Mouse (Mus musculus): ENCODE results near the gene Gm10778.

The Gm10778 gene

DNA sequence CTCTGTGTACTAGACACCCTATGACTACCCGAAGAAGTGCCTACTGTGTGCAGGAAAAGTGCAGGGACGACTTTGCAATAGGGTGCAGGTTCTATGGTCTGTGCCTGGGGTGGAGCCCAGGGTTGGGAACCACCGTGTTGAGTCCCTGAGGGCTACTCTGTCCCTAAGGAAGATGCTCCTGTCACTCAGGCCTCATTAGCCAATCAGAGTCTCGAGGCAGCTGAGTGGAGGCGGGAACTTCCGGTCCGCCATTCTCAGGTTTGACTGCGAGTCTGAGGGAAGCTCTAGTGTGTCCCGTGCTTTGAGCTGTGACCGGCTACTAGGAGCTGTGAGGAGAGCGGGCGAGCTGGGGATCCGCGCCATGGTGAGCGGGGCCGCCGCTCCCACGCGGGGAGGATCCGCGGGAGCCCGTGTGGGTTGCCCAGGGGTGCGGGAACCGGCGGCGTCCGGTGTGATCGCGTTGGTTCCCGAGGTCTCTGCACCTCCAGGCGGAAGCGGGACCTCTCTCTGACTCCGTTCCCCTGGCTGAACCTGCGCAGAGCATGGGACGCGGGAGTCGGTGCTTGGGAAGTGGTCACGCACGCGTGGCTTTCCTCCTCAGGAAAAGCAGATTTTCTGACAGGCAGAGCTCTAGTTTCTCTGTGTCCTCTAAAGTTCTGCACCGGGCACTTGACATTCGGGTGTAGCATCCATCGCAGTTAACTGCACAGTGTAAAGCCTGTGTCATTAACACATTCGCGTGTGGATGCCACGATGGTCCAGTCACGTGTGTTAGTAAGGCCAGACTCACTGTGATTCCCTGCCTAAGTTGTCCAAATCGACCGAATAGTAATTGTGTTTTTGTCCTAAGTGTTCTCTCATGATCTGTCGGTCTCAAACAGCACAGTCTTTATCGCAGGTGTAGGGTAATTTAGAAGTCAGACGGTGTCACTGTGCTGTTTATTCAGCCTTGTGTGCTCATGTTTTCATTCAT lies at the start of gene Gm10778:
Gm10778 (plus strand) TSS at position 257 of the 973 bp plus-strand sequence.
- in situ Hi-C loops (cut with MboI, MseI), result loop anchor here (10.0 to 25.0 kb wide), 3 partner anchors 56 to 1138 kb away; partner anchors contain the start of gene Zfp433 (in 1 of the 2)

DNA sequence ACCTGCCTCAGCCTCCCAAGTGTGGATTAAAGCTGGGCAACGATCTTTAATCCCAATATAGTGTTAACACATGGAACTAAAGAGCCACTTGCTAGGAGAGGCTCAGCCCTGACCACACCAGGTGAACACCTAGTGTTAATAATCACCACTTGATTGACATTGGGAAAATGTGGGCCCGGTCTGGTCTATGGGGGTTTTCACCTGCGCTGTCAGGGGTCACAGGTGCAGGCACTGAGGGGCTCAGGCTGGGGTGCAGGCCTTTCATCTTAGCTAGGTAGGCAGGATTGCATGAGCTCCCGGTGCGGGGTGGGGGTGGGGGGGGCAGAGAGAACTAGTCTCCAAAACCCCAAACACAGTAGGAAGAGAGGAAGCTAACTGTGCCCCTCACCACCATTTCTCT lies 49.2 kb upstream of the Gm10778 start:
- in situ Hi-C loops (cut with MboI, MseI), result loop anchor here in 1 of 2 experiments (5.0 kb wide), 1 partner anchor 1202 kb away; the partner anchor contains the start of gene Mbd3

DNA sequence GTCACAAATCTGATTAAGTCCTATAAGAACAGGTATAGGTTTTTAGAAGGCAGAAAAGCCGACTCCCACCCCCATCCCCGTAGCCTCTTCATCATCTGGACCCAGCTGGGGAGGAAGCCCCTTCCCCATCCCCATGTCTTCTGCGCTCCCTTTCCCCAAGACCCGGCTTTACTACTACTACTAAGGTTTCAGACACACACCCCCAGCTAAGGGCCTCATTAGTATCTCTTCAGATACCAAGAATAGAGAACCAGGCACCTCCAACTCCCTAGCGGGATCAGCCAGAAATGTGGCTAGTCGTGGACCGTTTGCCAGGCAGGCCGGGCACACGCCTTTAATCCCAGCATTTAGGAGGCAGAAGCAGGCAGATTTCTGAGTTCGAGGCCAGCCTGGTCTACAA lies 48.8 kb upstream of the Gm10778 start:
- in situ Hi-C loops (cut with MboI, MseI), result loop anchor here in 1 of 2 experiments (5.0 kb wide), 1 partner anchor 1203 kb away; the partner anchor contains the start of gene Mbd3

DNA sequence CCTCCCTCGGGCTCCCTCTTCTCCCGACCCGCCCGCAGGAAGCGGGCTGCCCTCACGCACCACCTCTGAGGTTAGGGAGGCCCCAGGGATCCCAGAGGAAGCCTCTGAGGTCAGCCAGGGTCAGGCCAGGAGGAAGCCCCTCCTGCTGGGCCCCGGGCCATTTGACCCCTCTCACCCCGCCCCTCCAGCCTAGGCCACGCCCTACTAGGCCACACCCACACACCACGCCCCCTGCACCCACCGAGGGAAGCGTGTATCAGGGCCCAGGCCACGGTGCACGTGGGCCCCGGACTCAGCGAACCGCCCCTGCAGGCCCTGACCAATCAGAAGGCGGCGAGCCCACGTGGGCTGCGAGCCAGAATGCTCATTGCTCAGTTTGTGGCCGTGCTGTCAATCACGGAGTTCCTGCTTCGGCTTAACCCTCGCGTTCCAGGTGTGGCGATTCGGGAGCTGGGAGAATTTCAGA lies 48.1 kb upstream of the Gm10778 start, which contains the start of gene Tle6:
Tle6 (minus strand) TSS at position 336 of the 466 bp plus-strand sequence.
- in situ Hi-C loops (cut with MboI, MseI), result loop anchor here in 1 of 2 experiments (5.0 kb wide), 1 partner anchor 1203 kb away; the partner anchor contains the start of gene Mbd3

DNA sequence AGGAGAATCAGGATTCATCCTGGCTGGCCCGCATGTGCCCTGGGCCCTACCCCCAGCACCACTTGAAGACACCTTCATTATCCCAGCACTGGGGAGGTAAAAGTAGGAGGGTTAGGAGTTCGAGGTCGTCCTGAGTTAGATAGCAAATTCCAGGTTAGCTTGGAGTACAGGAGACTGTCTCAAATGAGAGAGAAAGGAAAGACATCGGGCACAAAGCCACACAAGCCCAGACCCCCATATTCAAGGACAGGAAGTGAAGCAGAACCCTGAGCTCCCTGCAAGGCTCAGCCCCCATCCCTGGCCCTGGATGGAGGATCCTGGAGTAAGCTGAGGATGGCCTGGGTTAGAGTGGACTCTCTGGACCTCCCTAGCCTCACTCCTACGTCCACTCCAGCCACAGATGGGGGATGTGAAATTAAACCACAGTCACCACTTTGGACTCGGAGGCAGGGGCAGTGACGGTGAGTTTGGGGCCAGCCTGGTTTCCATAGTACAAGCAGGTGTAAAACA lies 47.4 kb upstream of the Gm10778 start:
- in situ Hi-C loops (cut with MboI, MseI), result loop anchor here in 1 of 2 experiments (5.0 kb wide), 1 partner anchor 1204 kb away; the partner anchor contains the start of gene Mbd3

DNA sequence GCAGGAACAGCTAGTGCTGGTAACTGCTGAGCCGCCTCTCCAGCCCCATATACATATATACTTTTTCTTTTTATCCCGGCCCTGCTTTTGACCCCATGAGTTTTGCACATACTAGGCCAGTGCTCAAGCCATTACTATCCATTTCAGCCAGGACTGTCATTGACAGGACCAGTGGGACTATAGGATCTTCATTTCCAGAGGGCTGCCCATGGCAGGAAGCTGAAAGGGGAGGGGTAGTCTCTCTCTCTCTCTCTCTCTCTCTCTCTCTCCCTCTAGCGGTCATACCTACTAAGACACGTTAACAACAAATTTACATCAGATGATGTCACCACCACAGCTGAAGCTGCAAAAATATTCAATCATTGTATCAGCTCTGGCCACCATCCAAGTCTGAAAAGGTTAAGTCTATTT lies 46.1 kb upstream of the Gm10778 start:
- in situ Hi-C loops (cut with MboI, MseI), result loop anchor here in 1 of 2 experiments (5.0 kb wide), 1 partner anchor 1205 kb away; the partner anchor contains the start of gene Mbd3

DNA sequence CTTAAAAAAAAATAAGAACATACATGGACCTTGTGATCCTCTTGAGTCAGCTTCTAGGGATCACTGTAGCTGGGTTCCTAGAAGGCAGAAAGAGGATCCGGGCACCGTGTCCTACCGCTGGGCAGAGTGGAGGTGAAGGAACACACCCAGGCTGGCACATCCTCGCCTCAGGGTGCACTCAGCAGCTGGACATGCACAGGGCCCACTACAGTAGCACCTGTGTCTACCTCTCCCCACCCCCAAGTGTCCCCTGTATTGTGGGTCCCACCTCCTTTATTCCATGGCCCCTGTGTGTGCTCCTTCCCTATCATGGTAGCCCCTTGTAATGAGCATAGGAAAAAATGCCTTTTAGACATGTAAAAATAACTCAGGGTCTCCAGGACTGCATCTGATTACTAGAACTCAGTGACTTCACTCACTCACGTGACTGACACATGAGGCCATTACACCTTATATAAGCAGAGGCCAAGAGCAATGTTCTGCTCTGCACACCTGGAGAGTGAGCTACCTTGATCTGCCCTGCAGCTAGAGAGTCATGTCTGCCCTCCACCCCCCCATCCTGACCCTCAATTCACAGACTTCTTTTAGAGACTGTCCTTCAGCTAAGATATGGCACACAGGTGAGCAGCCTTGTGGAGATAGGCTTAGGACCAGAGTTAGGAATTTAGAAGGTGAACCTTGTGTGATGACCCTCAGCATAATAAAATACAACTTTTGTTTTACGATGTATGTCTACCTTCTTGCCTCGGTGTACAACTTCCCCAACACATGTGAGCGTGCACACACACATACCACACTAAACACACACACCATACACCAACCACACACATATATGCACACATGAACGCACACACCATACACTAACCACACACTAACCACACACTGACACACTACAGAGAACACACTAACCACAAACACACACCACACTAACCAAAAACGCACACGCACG lies 44.6 kb upstream of the Gm10778 start:
- in situ Hi-C loops (cut with MboI, MseI), result loop anchor here in 1 of 2 experiments (5.0 kb wide), 1 partner anchor 1207 kb away; the partner anchor contains the start of gene Mbd3

DNA sequence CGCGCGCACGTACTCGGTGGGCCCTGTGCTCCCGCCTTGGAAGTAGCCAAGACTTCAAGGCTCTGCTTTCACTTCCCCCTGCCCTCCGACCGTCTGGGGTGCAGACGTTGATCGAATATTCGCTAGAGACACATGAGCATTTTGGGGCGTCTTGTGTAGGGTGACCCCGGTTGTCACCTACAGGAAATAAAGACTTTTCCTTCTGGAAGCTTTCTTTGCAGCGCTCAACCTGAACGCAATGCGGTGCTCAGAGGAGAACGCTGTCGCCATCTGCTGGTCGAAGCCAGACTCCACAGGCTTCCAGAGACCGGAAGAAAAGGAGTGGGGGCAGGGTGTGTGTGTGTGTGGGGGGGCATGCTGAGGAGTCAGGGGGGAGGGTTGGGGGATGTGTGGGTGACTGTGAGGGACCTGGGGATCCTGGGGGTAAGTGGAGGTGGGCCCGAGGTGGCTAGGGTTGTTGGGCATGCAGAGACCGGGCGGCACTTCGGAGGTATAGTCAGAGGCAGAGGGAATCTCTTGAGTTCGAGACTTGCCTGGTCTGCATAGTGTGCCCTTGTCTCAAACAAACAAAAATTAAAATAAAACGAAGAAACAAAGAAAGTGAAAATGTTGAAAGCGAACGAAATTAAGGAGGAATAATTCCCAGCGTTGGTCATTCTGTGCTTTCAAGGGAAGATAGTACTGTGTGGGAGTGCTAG lies 43.7 kb upstream of the Gm10778 start:
- in situ Hi-C loops (cut with MboI, MseI), result loop anchor here in 1 of 2 experiments (5.0 kb wide), 2 partner anchors 33 to 1208 kb away; partner anchors contain the start of genes Mbd3 and Tle2

DNA sequence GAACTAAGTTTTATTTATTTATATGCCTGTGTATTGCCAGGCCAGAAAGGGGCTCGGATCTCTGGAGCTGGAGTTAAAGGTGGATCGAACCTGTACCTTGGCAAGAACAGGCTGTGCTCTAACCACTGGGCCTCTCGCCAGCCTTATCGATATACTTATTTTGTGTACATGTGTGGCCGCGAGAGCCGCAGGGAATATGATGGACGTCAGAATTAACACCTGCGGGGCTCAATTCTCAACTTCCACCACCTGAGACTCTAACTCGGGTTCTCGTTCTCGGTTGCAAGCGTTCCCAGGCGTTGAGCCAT lies 43.2 kb upstream of the Gm10778 start:
- in situ Hi-C loops (cut with MboI, MseI), result loop anchor here in 1 of 2 experiments (5.0 kb wide), 1 partner anchor 33 kb away; the partner anchor contains the start of gene Tle2

DNA sequence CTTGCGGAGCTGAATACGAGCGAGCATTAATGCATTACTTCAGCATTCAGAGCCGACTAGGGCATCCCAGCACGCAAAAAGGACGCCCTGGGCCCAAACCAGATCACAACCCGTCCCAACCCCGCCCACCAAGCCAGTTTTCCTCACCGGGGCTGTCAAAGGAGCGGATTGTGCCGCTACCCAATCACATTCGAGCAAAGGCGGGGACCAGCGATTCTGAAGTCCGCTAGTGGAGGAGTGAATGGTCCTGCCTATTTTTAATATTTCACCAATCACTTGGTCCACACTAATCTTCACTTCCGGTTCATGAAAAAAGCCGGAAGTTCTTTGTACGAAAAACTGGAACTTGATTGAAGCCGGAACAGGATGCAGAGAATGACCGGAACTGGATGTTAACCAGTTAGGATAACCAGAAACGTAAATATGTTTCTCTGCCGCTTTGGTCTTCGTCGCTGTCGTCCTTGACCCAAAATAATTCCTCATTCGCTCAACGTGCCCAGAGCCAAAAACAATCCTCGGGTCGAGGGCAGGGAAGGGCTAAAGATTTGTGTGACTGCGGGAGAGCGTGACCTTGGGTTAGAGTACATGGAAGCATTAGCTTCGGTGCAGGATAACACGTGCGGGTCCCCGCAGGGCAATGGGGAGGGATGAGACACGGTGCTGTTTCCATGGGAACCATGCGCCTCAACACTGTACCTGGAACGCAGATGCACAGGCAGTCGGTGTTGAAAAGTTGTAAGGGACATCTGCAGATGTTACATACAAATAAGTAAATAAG lies 42.7 kb upstream of the Gm10778 start, which contains the start of gene BC025920:
BC025920 (plus strand) TSS at position 297 of the 778 bp plus-strand sequence.
- in situ Hi-C loops (cut with MboI, MseI), result loop anchor here in 1 of 2 experiments (5.0 kb wide), 1 partner anchor 34 kb away; the partner anchor contains the start of gene Tle2

DNA sequence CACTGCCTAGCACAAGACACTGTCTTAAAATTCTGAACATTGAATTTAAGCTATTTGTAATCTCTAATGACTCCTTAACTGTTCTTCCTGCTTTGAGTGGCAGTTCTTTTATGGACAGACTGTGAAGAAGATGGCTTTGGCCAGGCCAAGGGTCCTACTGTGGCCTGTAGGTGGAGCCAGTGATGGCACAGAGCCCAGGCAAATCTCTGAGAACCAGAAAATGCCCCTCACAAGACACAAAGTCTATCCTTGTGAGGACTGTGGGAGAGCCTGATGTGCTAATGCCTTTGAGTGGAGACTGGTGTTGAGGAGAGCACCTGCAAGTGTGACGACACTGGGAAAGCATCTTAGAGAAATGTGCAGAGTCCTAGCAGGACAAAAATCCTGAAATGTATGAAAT lies 40.6 kb upstream of the Gm10778 start:
- in situ Hi-C loops (cut with MboI, MseI), result loop anchor here in 1 of 2 experiments (5.0 kb wide), 1 partner anchor 36 kb away; the partner anchor contains the start of gene Tle2

DNA sequence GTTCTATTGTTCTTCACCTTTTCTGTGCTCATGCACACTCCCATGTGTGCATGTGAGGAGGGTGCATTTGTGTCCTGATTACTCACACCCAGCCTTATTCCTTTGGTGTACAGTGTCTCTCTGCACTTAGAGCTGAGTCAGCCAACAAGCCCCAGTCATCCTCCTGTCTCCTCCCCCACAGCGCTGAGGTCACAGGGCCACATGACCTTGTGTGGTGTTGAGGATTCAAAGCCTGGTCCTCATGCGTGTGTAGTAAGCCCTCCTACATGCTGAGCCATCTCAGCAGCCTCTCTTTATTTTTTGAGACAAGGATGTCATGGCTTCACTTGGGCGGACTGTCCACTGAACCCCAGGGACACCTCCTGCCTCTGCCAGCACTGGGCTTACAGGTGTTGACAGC lies 36.1 kb upstream of the Gm10778 start:
- in situ Hi-C loops (cut with MboI, MseI), result no loop called here

DNA sequence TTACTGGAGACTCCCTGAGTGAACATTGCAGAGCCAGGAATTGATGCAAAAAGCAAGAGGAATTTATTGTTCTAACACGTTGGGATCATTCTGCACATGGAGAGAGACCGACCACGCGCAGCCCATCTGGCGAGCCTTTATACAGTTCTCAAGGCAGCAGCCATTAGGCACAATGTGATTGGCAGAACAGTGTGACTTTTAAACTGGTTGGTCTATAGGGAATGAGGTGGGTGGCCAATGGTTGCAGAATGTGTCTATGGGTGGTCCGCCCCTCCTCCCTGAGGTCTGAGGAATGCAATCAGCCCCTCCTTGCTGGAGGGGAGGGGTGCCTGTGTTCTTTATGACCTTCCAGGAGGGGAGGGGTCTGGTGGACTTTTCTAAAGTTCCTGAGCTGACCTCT lies 33.4 kb upstream of the Gm10778 start:
- in situ Hi-C loops (cut with MboI, MseI), result no loop called here

DNA sequence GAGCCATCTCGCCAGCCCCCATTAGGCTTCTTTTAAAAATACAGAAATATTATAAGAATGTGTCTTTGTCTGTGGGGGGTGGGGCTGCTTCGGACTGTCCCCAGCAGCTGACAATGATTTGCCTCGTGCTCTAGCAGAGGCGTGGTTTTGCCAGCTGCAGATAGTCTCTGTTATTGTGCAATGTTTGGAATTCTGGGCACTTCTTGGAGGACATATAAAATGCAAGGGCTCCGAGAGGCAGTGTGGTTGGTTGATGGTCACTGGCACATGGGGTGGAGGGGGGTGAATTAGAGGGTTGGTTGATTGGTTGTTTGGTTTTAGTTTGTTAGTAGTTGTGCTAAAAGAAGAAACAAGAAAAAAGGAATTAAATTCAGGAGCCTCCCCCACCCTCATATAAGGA lies 28.9 kb upstream of the Gm10778 start:
- in situ Hi-C loops (cut with MboI, MseI), result no loop called here

DNA sequence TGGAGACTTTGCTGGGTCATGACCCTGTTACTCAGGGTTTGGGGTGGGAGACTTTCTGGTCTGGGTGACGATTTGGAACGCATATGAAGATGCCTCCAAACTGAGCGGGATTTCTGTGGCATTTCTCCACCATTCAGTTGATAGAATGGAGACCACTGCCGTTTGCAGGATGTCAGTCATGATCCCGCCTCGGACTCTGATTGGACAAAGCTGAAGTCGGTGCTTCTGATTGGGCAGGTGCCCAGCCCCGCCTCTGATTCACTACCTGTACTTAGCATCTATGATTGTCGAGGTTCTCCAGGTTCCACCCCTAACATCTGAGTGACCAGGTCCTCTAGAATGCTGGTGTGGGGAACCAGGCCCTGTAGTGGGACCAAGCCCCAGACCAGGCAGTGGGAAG lies 28.1 kb upstream of the Gm10778 start:
- in situ Hi-C loops (cut with MboI, MseI), result no loop called here

DNA sequence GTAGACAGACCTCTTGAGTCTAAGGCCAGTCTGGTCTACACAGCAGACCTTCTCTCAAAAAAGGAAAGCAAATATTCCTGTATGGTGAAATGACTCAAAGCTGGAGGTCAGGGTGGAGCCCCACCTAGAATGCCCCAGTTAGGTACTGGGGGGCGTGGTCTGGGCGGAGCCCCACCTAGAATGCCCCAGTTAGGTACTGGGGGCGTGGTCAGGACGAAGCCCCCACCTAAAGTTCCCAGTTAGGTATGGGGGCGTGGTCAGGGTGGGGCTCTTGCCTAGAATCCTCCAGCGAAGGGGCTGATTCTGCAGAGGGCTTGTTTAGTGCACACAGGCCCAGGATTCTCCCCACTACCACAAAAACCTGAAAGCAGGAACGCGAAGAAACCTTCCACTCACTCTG lies 25.4 kb upstream of the Gm10778 start:
- in situ Hi-C loops (cut with MboI, MseI), result no loop called here

DNA sequence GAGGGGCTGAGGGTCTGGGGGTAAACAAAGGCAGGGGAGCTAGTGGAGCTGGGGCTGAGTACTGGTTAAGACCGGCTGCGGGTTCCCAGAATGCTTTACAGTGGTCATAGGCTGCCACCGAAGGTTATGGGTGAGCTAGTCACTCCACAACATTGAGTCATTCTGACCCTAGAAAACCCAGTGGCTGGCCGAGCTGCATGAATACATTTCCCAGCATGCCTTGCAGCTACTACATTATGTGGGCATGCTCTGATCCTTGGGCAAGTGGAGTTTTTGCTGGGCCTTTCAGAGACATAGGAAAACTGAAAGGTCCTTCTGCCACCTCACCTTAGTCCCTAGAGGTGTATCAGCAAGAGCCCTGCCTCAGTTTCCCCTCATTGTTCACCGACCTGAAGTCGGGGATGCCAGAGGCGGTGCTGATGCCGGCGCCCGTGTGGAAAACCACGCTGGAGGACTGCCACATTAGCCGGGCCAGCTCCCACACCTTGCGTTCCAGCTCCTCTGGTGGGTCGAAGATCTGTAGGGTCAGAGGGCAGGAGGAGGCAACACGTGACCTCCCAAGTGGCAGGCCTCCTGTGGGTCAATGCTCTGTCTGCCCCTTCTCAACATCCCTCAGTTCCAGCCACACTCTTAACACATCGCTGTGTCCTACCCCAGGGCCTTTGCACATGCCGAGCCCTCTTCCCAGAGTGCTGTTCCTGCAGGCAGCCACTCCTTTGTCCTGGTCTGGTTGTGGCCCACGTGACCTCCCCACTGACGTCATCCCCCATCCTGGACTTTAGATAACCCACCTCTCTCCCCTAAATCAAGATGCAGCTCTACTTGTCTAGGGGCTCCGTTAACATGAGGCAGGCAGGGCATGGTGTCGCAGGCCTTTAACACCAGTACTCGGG lies 22.5 kb upstream of the Gm10778 start:
- in situ Hi-C loops (cut with MboI, MseI), result loop anchor here (25.0 kb wide), 2 partner anchors 361 to 1161 kb away; no protein-coding TSS in a partner anchor
